Mouse (Mus musculus) spleen, adult 2 months (tissue): Measurements from ENCODE around the gene Schip1.

Experiments used
- CTCF ChIP-seq: fragments of 200-500 bp; IDR thresholded peaks from 2 replicates; pipeline ENCODE4 v1.5.1; 2011; ENCODE audit warnings: mild to moderate bottlenecking, inconsistent platforms; ENCODE audit not compliant: insufficient read depth, insufficient read length, insufficient replicate concordance; ENCODE audit errors: extremely low read depth
- POLR2A ChIP-seq: fragments of 200-500 bp; IDR thresholded peaks from 2 replicates; pipeline ENCODE4 v1.6.1; 2011; ENCODE audit warnings: low read depth, low read length, inconsistent platforms

- no peak for TF ChIP-seq CTCF
- TF ChIP-seq POLR2A: no peak
Observed at GRCm38 (mm10) chr3:68630261-68630660, 565.7 kb downstream of the Schip1 start.
